Mouse (Mus musculus) G1E (cell line): ENCODE results near the gene Ptprb.

Experiments used
- CTCF ChIP-seq: IDR thresholded peaks from 2 replicates; pipeline ENCODE4 v1.5.1; 2012; ENCODE audit warnings: low read depth, low read length, inconsistent platforms, mixed read lengths
- GATA1 ChIP-seq: IDR thresholded peaks from 2 replicates; pipeline ENCODE4 v1.6.1; 2012; ENCODE audit warnings: borderline replicate concordance, low read length, inconsistent platforms, mixed read lengths
- GATA2 ChIP-seq: IDR thresholded peaks from 2 replicates; pipeline ENCODE4 v1.6.1; 2012; ENCODE audit warnings: low read depth, low read length, inconsistent platforms, borderline replicate concordance
- POLR2AphosphoS5 ChIP-seq: IDR thresholded peaks from 2 replicates; pipeline ENCODE4 v1.6.1; 2012; ENCODE audit warnings: low read depth, low read length, inconsistent platforms; ENCODE audit not compliant: insufficient replicate concordance
- TAL1 ChIP-seq: conservative IDR thresholded peaks from 2 replicates; pipeline ENCODE4 v1.6.1; 2012; ENCODE audit warnings: low read depth, low read length, inconsistent platforms, mixed read lengths

GRCm38 (mm10) chr10:116384401-116384800 lies 109.1 kb downstream of the Ptprb start:
- no peak for TF ChIP-seq CTCF
- no peak for TF ChIP-seq GATA1
- TF ChIP-seq TAL1, result no peak
- TF ChIP-seq GATA2, result no peak
- TF ChIP-seq POLR2AphosphoS5, result no peak
